Mouse (Mus musculus) heart, adult 11 months (tissue): ENCODE results near the gene Cdk14.

Experiments
- DNase-seq: peaks from one replicate; pipeline ENCODE4 v3.0.0; 2022

Cdk14 gene

DNA sequence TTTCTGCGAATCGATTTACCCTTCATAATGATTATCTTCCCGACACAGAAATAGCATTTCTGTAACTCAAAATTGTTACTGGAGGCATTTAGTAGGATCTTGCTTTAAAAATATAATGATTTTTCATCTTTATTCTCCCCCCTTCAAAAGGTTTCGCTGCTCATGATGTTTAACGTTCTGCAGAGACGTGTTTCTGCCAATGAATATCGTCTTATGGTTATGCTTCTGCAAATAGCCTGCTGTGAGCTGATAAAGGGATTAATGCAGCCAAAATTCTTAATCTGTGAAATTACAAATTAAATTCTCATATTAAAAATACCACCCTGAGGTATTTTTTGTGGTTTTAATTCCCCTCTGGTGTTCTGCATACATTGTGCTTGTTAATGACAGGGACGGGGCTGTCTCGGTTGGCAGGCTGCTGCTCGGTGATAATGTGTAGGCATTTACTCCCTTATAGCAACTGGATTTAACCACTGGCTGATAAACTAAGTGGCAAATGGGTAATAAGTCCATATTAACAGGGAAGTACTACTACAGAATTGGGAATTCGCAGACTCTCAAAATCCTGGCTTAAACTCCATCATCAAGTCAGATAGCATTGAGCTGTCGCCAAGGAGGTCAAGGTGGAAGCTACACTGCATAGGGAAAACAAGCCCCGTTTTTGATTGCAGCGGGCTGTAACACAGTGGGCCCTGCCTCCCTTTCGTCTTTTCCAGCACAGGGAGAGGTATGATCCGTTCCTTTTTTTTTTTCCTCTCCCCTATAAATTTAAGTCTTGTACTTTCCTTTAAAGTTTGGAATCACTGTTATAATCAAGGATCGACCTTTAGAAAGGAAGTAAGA lies 528.0 kb downstream of the Cdk14 start:
- no peak for DNase-seq

GRCm38 (mm10) chr5:4887069-4887468 lies 533.0 kb downstream of the Cdk14 start:
- peak; percentile 50 for DNase-seq

DNA sequence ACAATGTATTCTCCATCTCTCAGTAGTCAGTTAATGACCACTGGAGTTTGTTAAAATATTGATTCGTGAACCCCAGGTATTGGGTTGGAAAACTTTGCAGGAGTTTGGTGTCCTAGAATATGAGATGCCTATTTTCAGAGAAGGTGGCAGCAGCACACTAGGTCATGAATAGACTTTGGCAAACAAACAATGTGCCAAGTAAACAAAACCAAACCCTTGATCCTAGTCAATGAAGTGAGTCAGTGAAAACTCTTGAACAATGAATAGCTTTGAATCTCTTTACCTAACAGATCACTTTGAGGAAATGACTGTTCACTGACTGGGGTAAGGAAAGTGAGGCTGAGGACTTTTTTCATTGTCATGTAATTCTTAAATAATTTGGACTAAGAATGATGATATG lies 537.3 kb downstream of the Cdk14 start:
- no peak for DNase-seq

- peak; percentile 89 for DNase-seq
Measured at GRCm38 (mm10) chr5:4880331-4880730, 539.8 kb downstream of the Cdk14 start.

DNA sequence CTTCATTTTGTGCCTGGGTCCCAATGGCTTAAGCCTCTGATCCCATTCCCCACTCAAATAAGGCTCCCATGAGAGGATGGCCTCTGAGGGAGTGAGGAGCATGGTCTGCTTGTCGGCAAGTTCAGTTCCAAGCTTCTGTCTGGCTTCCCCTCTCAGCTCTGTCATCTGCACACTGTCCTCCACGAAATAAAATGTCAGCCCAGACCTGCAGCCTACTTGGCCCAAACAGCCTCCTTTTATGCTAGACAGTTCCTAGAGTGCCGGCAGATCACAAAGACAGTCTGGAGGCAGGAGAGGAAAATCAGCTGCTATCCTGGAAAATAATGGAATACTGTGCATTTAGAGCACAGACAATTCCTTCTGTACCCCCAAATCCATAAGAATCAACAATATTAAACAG lies 541.2 kb downstream of the Cdk14 start:
- no peak for DNase-seq

- DNase-seq = peak; percentile 44
Measured at GRCm38 (mm10) chr5:4877638-4878037, 542.5 kb downstream of the Cdk14 start.

GRCm38 (mm10) chr5:4877131-4877631 lies 542.9 kb downstream of the Cdk14 start:
- peak; percentile 79 for DNase-seq

DNA sequence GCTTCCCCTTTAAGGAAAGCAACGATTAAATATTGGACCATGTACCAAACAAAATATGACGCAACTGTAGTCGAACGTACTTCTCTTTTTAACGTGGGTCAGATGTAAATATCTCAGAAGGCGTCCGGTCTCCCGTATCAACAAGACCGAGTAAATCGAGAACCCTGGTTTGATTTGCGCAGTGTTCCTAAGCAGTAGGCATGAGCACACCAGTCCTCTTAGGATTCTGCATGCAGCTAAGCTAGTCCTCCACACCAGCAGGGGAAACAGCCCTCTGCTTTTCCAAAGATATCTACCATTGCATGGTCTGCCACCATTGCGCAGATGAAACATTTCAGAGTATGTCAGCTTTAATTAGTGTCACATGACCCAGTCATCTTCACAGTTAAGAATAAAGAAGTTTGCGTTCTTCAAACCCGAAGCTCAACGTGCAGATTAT lies 543.4 kb downstream of the Cdk14 start:
- DNase-seq = peak; percentile 88

DNA sequence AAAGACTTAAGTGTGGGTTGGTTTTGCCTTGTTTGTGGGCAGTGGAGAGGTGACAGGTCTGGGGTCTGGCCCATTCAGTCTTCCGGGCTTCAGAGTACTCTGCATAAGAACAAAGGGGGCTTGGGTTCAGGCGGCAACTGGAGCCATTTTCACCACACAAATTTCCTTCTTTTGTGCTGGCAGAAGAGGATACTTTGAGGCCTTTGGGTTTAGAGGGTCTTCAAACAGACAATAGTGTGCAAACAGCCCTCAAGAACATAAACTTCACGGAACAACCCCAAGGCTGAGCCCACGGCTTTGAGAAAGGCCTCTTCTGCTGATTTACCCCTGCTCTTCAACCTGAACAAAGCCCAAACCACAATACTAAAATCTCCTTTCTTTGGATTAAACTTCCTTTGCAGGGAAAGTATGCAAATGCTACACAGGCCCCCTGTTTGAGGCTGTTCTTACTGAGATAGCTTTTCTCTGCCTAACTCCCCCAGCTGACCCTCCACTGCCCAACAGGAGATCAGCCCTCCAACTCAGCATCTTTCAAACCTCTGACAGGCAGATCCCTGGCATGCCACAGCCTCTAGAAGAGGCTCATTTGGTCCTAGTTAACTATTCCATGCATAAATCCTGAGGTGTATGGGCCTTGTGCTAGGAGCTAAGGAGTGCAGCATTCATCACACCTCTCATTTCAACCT lies 549.9 kb downstream of the Cdk14 start:
- DNase-seq = no peak

DNA sequence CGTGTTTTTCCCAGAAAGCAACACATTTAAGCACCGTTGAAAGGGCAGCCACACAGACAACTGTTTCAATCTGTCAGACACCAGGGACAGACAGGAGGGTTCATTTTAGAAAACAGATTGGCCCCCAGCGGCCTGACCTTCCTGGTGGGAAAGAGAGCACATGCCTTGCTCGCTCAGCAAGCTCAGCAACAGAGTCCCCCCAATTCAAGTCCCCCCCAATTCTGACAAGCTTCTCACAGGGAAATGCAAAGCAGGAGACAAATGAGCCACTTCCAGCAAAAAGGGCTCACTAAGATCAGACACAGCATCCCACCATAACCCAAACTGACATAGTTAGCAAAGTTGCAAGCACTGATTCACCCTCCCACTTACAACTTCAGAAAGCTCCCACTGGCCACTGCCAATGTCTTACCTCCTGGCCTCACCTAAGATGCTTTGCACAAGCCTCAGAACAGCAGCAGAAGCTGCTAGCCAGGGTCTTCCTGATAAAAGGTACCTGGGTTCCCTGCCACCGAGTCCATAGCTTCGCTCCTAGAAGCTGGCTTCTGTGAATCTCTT lies 551.5 kb downstream of the Cdk14 start:
- no peak for DNase-seq

DNA sequence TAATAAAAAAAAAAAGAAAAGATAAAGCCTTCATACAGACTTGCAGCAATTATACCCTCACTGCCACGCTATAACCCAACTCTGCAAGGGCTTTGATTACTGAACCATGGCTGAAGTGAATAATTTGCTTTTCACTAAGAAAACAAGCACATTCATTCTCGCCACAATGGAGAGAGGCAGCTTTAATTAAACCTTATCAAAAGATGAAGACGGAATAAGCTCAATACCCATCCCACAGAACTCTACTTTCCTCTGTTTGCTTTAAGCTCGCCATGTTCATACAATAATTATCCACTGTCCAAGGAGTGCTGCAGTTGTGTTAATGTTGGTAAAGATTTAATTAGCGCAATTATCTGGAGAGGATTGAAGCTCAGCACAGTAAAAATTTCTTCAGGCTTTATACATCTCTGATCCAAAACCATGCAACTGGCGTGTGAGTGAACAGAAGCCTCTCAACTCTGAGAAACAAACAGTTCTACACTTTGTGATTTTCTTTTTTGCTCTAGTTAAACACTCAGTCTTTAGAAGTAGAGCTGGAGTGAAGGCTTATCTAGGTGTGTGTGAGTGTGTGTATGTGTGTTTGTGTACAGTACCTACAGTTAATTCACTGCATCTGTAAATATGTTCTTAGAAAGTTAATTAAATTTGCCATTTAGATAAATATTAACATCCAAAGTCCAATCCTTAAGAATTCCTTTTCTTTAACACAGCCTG lies 552.1 kb downstream of the Cdk14 start:
- no peak for DNase-seq

DNA sequence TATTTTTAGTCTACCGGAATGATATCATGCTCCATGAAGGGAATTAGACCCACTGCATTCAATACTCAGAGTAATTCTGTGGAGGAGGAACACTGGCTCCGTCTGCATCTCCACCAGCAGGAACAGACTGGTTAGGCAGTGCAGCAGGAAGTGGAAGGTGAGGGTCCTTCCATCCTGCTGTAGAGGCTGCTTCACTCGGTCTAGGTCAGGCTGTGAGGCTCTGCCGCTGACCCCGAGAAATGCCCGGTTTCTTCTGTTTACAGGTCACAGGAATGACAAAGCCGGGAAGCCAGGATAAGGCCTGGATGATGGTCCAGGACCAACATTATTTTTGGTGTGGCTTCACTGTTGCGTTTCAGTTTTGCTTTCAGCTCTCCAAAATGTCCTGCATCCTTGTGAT lies 553.2 kb downstream of the Cdk14 start:
- peak; percentile 81 for DNase-seq

DNA sequence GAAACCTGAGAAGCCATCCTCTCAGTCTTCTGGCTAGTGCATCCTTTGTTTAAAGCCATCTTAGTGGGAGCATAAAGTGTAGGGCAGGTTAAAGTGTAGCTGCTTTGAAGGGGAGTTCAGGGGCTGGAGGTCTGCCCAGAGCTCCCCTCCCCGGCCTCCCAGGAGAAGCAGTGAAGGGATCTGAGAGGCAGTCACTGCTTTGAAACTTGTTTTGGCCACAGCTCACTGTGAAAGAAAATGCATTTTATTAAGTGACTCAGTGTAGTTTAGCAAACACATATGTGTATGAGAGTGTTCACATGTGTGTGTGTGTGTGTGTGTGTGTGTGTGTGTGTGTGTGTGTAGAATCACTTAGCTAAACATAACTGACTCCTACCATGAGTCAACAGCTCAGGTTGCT lies 554.0 kb downstream of the Cdk14 start:
- peak; percentile 13 for DNase-seq

DNA sequence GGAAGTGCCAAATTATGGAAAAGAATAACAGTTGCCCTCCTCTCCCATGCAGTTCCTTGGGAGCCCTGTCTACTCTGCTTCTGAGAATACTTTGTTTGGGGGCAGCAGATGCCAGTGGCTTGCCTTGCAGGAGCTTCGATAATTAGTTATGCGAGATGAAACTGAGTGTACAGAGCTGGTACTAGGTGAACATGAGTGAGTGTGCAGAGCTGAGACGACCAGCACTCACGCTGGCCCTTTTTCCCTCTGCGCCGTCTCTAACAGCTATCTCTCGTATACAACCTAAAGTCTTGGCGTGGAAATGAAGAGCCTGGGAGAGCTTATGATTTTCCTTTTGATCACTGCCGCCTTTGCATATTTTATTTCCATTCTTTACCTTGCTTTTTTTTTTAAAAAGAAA lies 558.5 kb downstream of the Cdk14 start:
- peak; percentile 66 for DNase-seq

GRCm38 (mm10) chr5:4861141-4861540 lies 559.0 kb downstream of the Cdk14 start:
- DNase-seq = no peak

DNA sequence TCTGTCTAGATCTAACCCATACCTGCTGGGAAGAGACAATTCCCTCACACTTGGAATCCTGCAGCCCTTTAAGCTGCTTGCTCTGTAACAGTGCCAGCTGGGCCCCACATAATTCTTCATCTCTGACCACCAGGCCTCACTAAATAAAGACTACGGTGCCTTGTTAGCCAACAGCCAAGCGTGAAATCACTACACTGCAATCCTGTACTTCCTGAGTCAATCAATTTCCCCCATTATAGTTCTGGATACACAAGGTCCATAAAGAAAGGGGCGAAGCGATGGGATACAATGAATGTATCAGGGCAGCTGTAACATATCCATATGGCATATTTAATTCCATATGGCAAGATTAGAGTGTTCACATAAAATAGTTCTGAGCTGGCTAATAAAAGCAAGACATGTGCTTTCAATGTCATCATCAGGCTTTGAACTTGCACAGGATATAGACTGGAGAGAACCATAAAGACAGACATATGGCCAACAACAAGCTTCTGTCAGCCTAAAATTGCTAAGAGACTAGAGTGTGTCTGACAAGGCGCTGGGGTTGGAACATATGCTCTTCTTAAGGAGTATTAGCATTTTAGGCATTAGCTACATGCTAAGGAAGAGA lies 562.0 kb downstream of the Cdk14 start:
- DNase-seq = no peak

GRCm38 (mm10) chr5:4853503-4853902 lies 566.6 kb downstream of the Cdk14 start:
- DNase-seq = no peak

DNA sequence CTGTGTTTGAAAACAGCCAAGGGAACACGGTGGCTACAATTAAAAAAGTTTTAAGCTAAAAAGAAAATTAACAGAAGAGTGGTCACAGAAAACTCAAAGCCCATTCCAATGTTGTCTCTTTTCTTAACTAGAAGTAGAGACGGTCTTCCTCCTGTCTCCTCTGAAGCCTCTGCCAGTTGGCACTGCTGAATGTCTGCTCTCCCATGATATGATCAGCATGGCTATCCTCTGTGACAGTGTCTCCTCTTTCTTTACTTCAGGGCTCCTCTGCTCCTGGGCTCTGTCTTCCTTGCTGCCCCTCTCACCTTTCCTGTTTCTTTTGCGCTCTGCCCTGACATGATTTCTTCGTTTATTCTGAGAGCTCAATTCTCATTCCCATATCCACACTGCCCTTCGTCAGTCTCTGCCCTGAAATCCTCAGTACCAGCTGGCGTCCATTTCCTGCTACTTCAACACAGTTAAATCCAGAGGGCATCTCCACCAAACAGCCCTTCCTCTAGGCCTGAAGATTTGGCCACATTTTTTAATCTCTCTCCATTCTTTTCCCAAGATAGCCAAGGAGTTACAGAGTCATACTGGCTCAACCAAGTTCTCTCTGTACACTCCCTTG lies 567.3 kb downstream of the Cdk14 start:
- DNase-seq = peak; percentile 87

DNA sequence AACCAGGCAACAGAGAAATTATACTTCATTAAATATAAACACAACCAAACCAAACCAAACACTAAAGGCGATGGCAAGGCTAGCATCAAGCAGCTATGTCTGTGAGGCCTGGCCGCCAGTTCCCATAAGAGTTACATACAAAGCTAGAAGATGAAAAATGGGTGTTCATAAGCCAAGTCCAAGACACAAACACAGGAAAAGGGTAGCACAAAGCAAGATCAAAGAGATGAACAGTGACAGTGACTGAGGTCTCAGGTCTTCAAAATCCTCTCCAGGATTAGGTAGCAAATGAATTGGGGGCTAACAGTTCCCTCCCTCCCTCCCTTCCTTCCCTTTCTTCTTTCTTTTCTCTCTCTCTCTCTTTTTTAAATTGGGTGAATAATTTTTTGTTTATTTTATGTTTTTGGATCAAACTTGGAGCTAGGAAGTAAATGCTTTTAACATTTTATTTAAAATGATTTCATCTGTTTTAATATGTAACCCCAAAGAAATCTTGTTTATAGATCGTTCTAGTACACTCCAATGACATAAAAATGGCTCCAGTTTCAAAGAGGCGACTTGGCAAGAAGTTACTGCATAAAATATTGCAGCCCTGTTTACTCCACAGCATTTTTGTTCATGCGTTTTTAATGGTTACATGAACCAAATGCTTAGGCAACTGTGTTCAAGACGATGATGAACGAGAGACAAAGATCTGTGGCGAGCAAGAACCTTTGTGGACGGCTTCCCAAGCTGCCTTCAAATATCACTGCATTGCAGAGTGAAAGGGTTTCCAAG lies 568.0 kb downstream of the Cdk14 start:
- no peak for DNase-seq

GRCm38 (mm10) chr5:4851245-4851933 lies 568.7 kb downstream of the Cdk14 start:
- no peak for DNase-seq
